Mouse (Mus musculus): ENCODE data around the gene Efhc1. TPM values are rescaled to one million over a fixed set of nuclear protein-coding genes. Genes with fewer than 3 reads are reported as not detected.
A peak's percentile ranks its signal among the peaks of the same experiment; 100 is the strongest.

The Efhc1 gene
- polyA plus RNA-seq (2015; fragmentation: Nextera tagmentation; extraction: Ambion mirVana): 2.5 and 2.6 TPM in 2 replicates

- ATAC-seq (ENCODE audit: low FRiP score, low TSS enrichment): peak; percentile 98
- Histone ChIP-seq H3K27me3 (ENCODE audit: insufficient read depth, low read length) (no peaks in the 10 kb centered on the region), H3K4me2 (replicated peaks; ENCODE audit: low read depth, low read length) (peak within 1 kb of the TSS; percentile 72), H3K9ac (replicated peaks; ENCODE audit: low read length) (peak within 1 kb of the TSS; percentile 53), H3K4me1 (ENCODE audit: insufficient read depth, low read length) (peaks cover 12% of the 10 kb centered on the region), H3K4me3 (ENCODE audit: low read length) (peak within 1 kb of the TSS; percentile 56), H3K9me3 (ENCODE audit: low read length) (no peaks in the 10 kb centered on the region), H3K27ac (ENCODE audit: low read length) (peak within 1 kb of the TSS; percentile 56), H3K36me3 (ENCODE audit: insufficient read depth, low read length) (no peaks in the 10 kb centered on the region)
- under 1% methylated on average over 22 of the region's 23 CpGs for WGBS
These were observed at the start of gene Efhc1 for GRCm38 (mm10) chr1:20951300-20951763. Gene Efhc1 (plus strand): TSS chr1:20951626.

- no peaks in the 10 kb centered on the region for H3K9me3 ChIP-seq (ENCODE audit: low read length)
- no peaks in the 10 kb centered on the region for H3K4me1 ChIP-seq (ENCODE audit: insufficient read depth, low read length)
- 89% methylated on average over 8 of the region's 8 CpGs for WGBS
- H3K36me3 ChIP-seq (ENCODE audit: insufficient read depth, low read length): no peaks in the 10 kb centered on the region
- no peaks in the 10 kb centered on the region for H3K27me3 ChIP-seq (ENCODE audit: insufficient read depth, low read length)
- no peak for ATAC-seq (ENCODE audit: low FRiP score, low TSS enrichment)
- no peak overlapping the region for H3K27ac ChIP-seq (ENCODE audit: low read length)
- H3K4me2 ChIP-seq (replicated peaks; ENCODE audit: low read depth, low read length): no peak overlapping the region
- H3K9ac ChIP-seq (replicated peaks; ENCODE audit: low read length): no peak overlapping the region
- H3K4me3 ChIP-seq (ENCODE audit: low read length): no peak overlapping the region
These were observed 45.8 kb upstream of the Efhc1 start for GRCm38 (mm10) chr1:20905501-20906127.

- no peak overlapping the region for H3K4me3 ChIP-seq (ENCODE audit: low read length)
- H3K4me2 ChIP-seq (replicated peaks; ENCODE audit: low read depth, low read length): no peak overlapping the region
- no peak overlapping the region for H3K27ac ChIP-seq (ENCODE audit: low read length)
- no peak overlapping the region for H3K9ac ChIP-seq (replicated peaks; ENCODE audit: low read length)
- no peaks in the 10 kb centered on the region for H3K9me3 ChIP-seq (ENCODE audit: low read length)
- no peaks in the 10 kb centered on the region for H3K27me3 ChIP-seq (ENCODE audit: insufficient read depth, low read length)
- H3K36me3 ChIP-seq (ENCODE audit: insufficient read depth, low read length): no peaks in the 10 kb centered on the region
- H3K4me1 ChIP-seq (ENCODE audit: insufficient read depth, low read length): no peaks in the 10 kb centered on the region
- 88% methylated on average over 9 of the region's 9 CpGs for WGBS
- no peak for ATAC-seq (ENCODE audit: low FRiP score, low TSS enrichment)
These were observed 45.3 kb upstream of the Efhc1 start for GRCm38 (mm10) chr1:20906128-20906515.

- no peak overlapping the region for H3K4me3 ChIP-seq (ENCODE audit: low read length)
- WGBS: 56% methylated on average over 4 of the region's 4 CpGs
- H3K9me3 ChIP-seq (ENCODE audit: low read length): no peaks in the 10 kb centered on the region
- no peak overlapping the region for H3K27ac ChIP-seq (ENCODE audit: low read length)
- peaks cover 15% of the 10 kb centered on the region; the same call in 1 of the 2 replicates for H3K4me1 ChIP-seq (ENCODE audit: insufficient read depth, low read length)
- no peak for ATAC-seq (ENCODE audit: low FRiP score, low TSS enrichment)
- H3K4me2 ChIP-seq (replicated peaks; ENCODE audit: low read depth, low read length): no peak overlapping the region
- H3K36me3 ChIP-seq (ENCODE audit: insufficient read depth, low read length): no peaks in the 10 kb centered on the region
- H3K9ac ChIP-seq (replicated peaks; ENCODE audit: low read length): no peak overlapping the region
- no peaks in the 10 kb centered on the region for H3K27me3 ChIP-seq (ENCODE audit: insufficient read depth, low read length)
These were observed 42.9 kb upstream of the Efhc1 start for GRCm38 (mm10) chr1:20908541-20908940.

- ATAC-seq (ENCODE audit: low FRiP score, low TSS enrichment): peak; percentile 80; the same call in 1 of the 2 replicates
- Histone ChIP-seq H3K4me2 (replicated peaks; ENCODE audit: low read depth, low read length) (0 out of 2 replicates have a peak overlapping the region, but pooled peaks have one; percentile 17), H3K4me3 (ENCODE audit: low read length) (no peak overlapping the region), H3K9ac (replicated peaks; ENCODE audit: low read length) (no peak overlapping the region), H3K27ac (ENCODE audit: low read length) (peak overlapping the region; percentile 70), H3K27me3 (ENCODE audit: insufficient read depth, low read length) (no peaks in the 10 kb centered on the region), H3K36me3 (ENCODE audit: insufficient read depth, low read length) (no peaks in the 10 kb centered on the region), H3K4me1 (ENCODE audit: insufficient read depth, low read length) (peaks cover 17% of the 10 kb centered on the region; the same call in 1 of the 2 replicates), H3K9me3 (ENCODE audit: low read length) (no peaks in the 10 kb centered on the region)
- 24% methylated on average over 2 of the region's 2 CpGs for WGBS
These were observed 39.3 kb upstream of the Efhc1 start for GRCm38 (mm10) chr1:20912115-20912514.

- Histone ChIP-seq H3K4me3 (ENCODE audit: low read length) (no peak overlapping the region), H3K9me3 (ENCODE audit: low read length) (no peaks in the 10 kb centered on the region), H3K4me1 (ENCODE audit: insufficient read depth, low read length) (peaks cover 17% of the 10 kb centered on the region; the same call in 1 of the 2 replicates), H3K4me2 (replicated peaks; ENCODE audit: low read depth, low read length) (peak overlapping the region; percentile 17; the same call in 1 of the 2 replicates), H3K36me3 (ENCODE audit: insufficient read depth, low read length) (no peaks in the 10 kb centered on the region), H3K9ac (replicated peaks; ENCODE audit: low read length) (no peak overlapping the region), H3K27ac (ENCODE audit: low read length) (peak overlapping the region; percentile 70), H3K27me3 (ENCODE audit: insufficient read depth, low read length) (no peaks in the 10 kb centered on the region)
- WGBS: 24% methylated on average over 13 of the region's 13 CpGs
- peak; percentile 85 for ATAC-seq (ENCODE audit: low FRiP score, low TSS enrichment)
These were observed 38.8 kb upstream of the Efhc1 start for GRCm38 (mm10) chr1:20912527-20913171.

- ATAC-seq (ENCODE audit: low FRiP score, low TSS enrichment): no peak
- Histone ChIP-seq H3K36me3 (ENCODE audit: insufficient read depth, low read length) (no peaks in the 10 kb centered on the region), H3K9me3 (ENCODE audit: low read length) (no peaks in the 10 kb centered on the region), H3K27ac (ENCODE audit: low read length) (no peak overlapping the region), H3K9ac (replicated peaks; ENCODE audit: low read length) (no peak overlapping the region), H3K4me2 (replicated peaks; ENCODE audit: low read depth, low read length) (no peak overlapping the region), H3K4me3 (ENCODE audit: low read length) (no peak overlapping the region), H3K27me3 (ENCODE audit: insufficient read depth, low read length) (no peaks in the 10 kb centered on the region), H3K4me1 (ENCODE audit: insufficient read depth, low read length) (peaks cover 17% of the 10 kb centered on the region; the same call in 1 of the 2 replicates)
- 90% methylated on average over 3 of the region's 3 CpGs for WGBS
These were observed 36.7 kb upstream of the Efhc1 start for GRCm38 (mm10) chr1:20914769-20915168.

- Histone ChIP-seq H3K9me3 (ENCODE audit: low read length) (no peaks in the 10 kb centered on the region), H3K4me1 (ENCODE audit: insufficient read depth, low read length) (peaks cover 17% of the 10 kb centered on the region; the same call in 1 of the 2 replicates), H3K4me3 (ENCODE audit: low read length) (no peak overlapping the region), H3K9ac (replicated peaks; ENCODE audit: low read length) (no peak overlapping the region), H3K36me3 (ENCODE audit: insufficient read depth, low read length) (no peaks in the 10 kb centered on the region), H3K4me2 (replicated peaks; ENCODE audit: low read depth, low read length) (no peak overlapping the region), H3K27ac (ENCODE audit: low read length) (no peak overlapping the region), H3K27me3 (ENCODE audit: insufficient read depth, low read length) (no peaks in the 10 kb centered on the region)
- ATAC-seq (ENCODE audit: low FRiP score, low TSS enrichment): no peak
- 82% methylated on average over 5 of the region's 5 CpGs for WGBS
These were observed 35.8 kb upstream of the Efhc1 start for GRCm38 (mm10) chr1:20915608-20916007.

- Histone ChIP-seq H3K4me2 (replicated peaks; ENCODE audit: low read depth, low read length) (no peak overlapping the region), H3K4me3 (ENCODE audit: low read length) (no peak overlapping the region), H3K36me3 (ENCODE audit: insufficient read depth, low read length) (no peaks in the 10 kb centered on the region), H3K27me3 (ENCODE audit: insufficient read depth, low read length) (no peaks in the 10 kb centered on the region), H3K9me3 (ENCODE audit: low read length) (no peaks in the 10 kb centered on the region), H3K9ac (replicated peaks; ENCODE audit: low read length) (no peak overlapping the region), H3K4me1 (ENCODE audit: insufficient read depth, low read length) (peaks cover 10% of the 10 kb centered on the region; the same call in 1 of the 2 replicates), H3K27ac (ENCODE audit: low read length) (no peak overlapping the region)
- WGBS: 74% methylated on average over 6 of the region's 6 CpGs
- ATAC-seq (ENCODE audit: low FRiP score, low TSS enrichment): no peak
These were observed 33.9 kb upstream of the Efhc1 start for GRCm38 (mm10) chr1:20917496-20918050.

- no peaks in the 10 kb centered on the region for H3K36me3 ChIP-seq (ENCODE audit: insufficient read depth, low read length)
- H3K9me3 ChIP-seq (ENCODE audit: low read length): no peaks in the 10 kb centered on the region
- ATAC-seq (ENCODE audit: low FRiP score, low TSS enrichment): no peak
- H3K4me3 ChIP-seq (ENCODE audit: low read length): no peak overlapping the region
- no peaks in the 10 kb centered on the region for H3K4me1 ChIP-seq (ENCODE audit: insufficient read depth, low read length)
- no peak overlapping the region for H3K9ac ChIP-seq (replicated peaks; ENCODE audit: low read length)
- no peak overlapping the region for H3K27ac ChIP-seq (ENCODE audit: low read length)
- no peaks in the 10 kb centered on the region for H3K27me3 ChIP-seq (ENCODE audit: insufficient read depth, low read length)
- H3K4me2 ChIP-seq (replicated peaks; ENCODE audit: low read depth, low read length): no peak overlapping the region
- 88% methylated on average over 2 of the region's 2 CpGs for WGBS
These were observed 31.7 kb upstream of the Efhc1 start for GRCm38 (mm10) chr1:20919728-20920127.

Measured in kidney, embryonic 16.5 days (tissue).